Mouse (Mus musculus): Measurements from ENCODE around the gene Clip2. TPM values are rescaled to one million over a fixed set of nuclear protein-coding genes. Genes with fewer than 3 reads are reported as not detected.
"Not testable (repeated sequence)": the region's sequence is repeated elsewhere in the genome, so short reads cannot be mapped to it uniquely, and the experiment has no call there.

The Clip2 gene
- polyA plus RNA-seq, 1 experiment from 2014 or later = 3.8 TPM

GRCm38 (mm10) chr5:134456503-134456962 is 95.7 kb downstream of the Clip2 start, which contains the start of gene Gtf2ird1:
Gene Gtf2ird1, minus strand, starts transcription at chr5:134456716.
- peak; percentile 72 for ATAC-seq
- Histone ChIP-seq H3K4me1 (ENCODE audit: control insufficient read depth, insufficient read depth, low read length) (peaks cover 23% of the 10 kb centered on the region), H3K27me3 (replicated peaks; ENCODE audit: control insufficient read depth, insufficient read depth, low read length) (no peaks in the 10 kb centered on the region)

GRCm38 (mm10) chr5:134455914-134456423 is 96.3 kb downstream of the Clip2 start:
- WGBS = under 1% methylated on average over 16 of the region's 17 CpGs
- peaks cover 23% of the 10 kb centered on the region for H3K4me1 ChIP-seq (ENCODE audit: control insufficient read depth, insufficient read depth, low read length)
- ATAC-seq = peak; percentile 67

More at GRCm38 (mm10) chr5:134456503-134456962, 95.7 kb downstream of the Clip2 start, which contains the start of gene Gtf2ird1:
- Histone ChIP-seq H3K4me3 (ENCODE audit: low read length) (peak within 1 kb of the TSS; percentile 68), H3K4me2 (ENCODE audit: low read depth, low read length) (peak within 1 kb of the TSS; percentile 84), H3K9ac (ENCODE audit: low read depth, low read length) (peak within 1 kb of the TSS; percentile 93), H3K9me3 (ENCODE audit: control insufficient read depth, low read length) (peaks cover 4% of the 10 kb centered on the region; the same call in 1 of the 2 replicates), H3K27ac (ENCODE audit: low read length) (peak within 1 kb of the TSS; percentile 94), H3K36me3 (ENCODE audit: control insufficient read depth, insufficient read depth, low read length) (peaks cover 7% of the 10 kb centered on the region)
- under 1% methylated on average over 44 of the region's 44 CpGs for WGBS

GRCm38 (mm10) chr5:134455186-134455895 is 96.9 kb downstream of the Clip2 start:
- peaks cover 23% of the 10 kb centered on the region for H3K4me1 ChIP-seq (ENCODE audit: control insufficient read depth, insufficient read depth, low read length)
- WGBS = under 1% methylated on average over 21 of the region's 21 CpGs

More at GRCm38 (mm10) chr5:134455914-134456423, 96.3 kb downstream of the Clip2 start:
- no peaks in the 10 kb centered on the region for H3K27me3 ChIP-seq (replicated peaks; ENCODE audit: control insufficient read depth, insufficient read depth, low read length)
- H3K9me3 ChIP-seq (ENCODE audit: control insufficient read depth, low read length) = peaks cover 4% of the 10 kb centered on the region; the same call in 1 of the 2 replicates
- peak overlapping the region; percentile 68 for H3K4me3 ChIP-seq (ENCODE audit: low read length)
- peak overlapping the region; percentile 93 for H3K9ac ChIP-seq (ENCODE audit: low read depth, low read length)
- peak overlapping the region; percentile 94 for H3K27ac ChIP-seq (ENCODE audit: low read length)
- H3K36me3 ChIP-seq (ENCODE audit: control insufficient read depth, insufficient read depth, low read length) = peaks cover 7% of the 10 kb centered on the region
- peak overlapping the region; percentile 84 for H3K4me2 ChIP-seq (ENCODE audit: low read depth, low read length)

GRCm38 (mm10) chr5:134454421-134454820 is 97.8 kb downstream of the Clip2 start:
- Histone ChIP-seq H3K4me1 (ENCODE audit: control insufficient read depth, insufficient read depth, low read length) (peaks cover 23% of the 10 kb centered on the region), H3K36me3 (ENCODE audit: control insufficient read depth, insufficient read depth, low read length) (peaks cover 7% of the 10 kb centered on the region), H3K9me3 (ENCODE audit: control insufficient read depth, low read length) (peaks cover 4% of the 10 kb centered on the region; the same call in 1 of the 2 replicates), H3K27ac (ENCODE audit: low read length) (peak overlapping the region; percentile 94), H3K4me3 (ENCODE audit: low read length) (peak overlapping the region; percentile 68), H3K9ac (ENCODE audit: low read depth, low read length) (peak overlapping the region; percentile 93), H3K27me3 (replicated peaks; ENCODE audit: control insufficient read depth, insufficient read depth, low read length) (no peaks in the 10 kb centered on the region), H3K4me2 (ENCODE audit: low read depth, low read length) (peak overlapping the region; percentile 84)
- ATAC-seq = peak; percentile 30; the same call in 1 of the 2 replicates
- 16% methylated on average over 9 of the region's 9 CpGs for WGBS

More at GRCm38 (mm10) chr5:134455186-134455895, 96.9 kb downstream of the Clip2 start:
- Histone ChIP-seq H3K9me3 (ENCODE audit: control insufficient read depth, low read length) (peaks cover 4% of the 10 kb centered on the region; the same call in 1 of the 2 replicates), H3K36me3 (ENCODE audit: control insufficient read depth, insufficient read depth, low read length) (peaks cover 7% of the 10 kb centered on the region), H3K27ac (ENCODE audit: low read length) (peak overlapping the region; percentile 94), H3K4me2 (ENCODE audit: low read depth, low read length) (peak overlapping the region; percentile 84), H3K9ac (ENCODE audit: low read depth, low read length) (peak overlapping the region; percentile 93), H3K27me3 (replicated peaks; ENCODE audit: control insufficient read depth, insufficient read depth, low read length) (no peaks in the 10 kb centered on the region), H3K4me3 (ENCODE audit: low read length) (peak overlapping the region; percentile 68)
- peak; percentile 48 for ATAC-seq

- no peak for ATAC-seq
- H3K9me3 ChIP-seq (ENCODE audit: control insufficient read depth, low read length) = peaks cover 4% of the 10 kb centered on the region; the same call in 1 of the 2 replicates
These were observed 98.7 kb downstream of the Clip2 start for GRCm38 (mm10) chr5:134453577-134453976.

GRCm38 (mm10) chr5:134446755-134447154 is 105.5 kb downstream of the Clip2 start:
- not testable (repeated sequence) for ATAC-seq; H3K9me3 ChIP-seq (ENCODE audit: control insufficient read depth, low read length); H3K27ac ChIP-seq (ENCODE audit: low read length); H3K9ac ChIP-seq (ENCODE audit: low read depth, low read length); H3K4me2 ChIP-seq (ENCODE audit: low read depth, low read length); H3K27me3 ChIP-seq (replicated peaks; ENCODE audit: control insufficient read depth, insufficient read depth, low read length); H3K4me3 ChIP-seq (ENCODE audit: low read length); H3K36me3 ChIP-seq (ENCODE audit: control insufficient read depth, insufficient read depth, low read length)
- peaks cover 24% of the 10 kb centered on the region for H3K4me1 ChIP-seq (ENCODE audit: control insufficient read depth, insufficient read depth, low read length)
- WGBS = 85% methylated on average over 4 of the region's 4 CpGs

More at GRCm38 (mm10) chr5:134453577-134453976, 98.7 kb downstream of the Clip2 start:
- peaks cover 7% of the 10 kb centered on the region for H3K36me3 ChIP-seq (ENCODE audit: control insufficient read depth, insufficient read depth, low read length)
- no peak overlapping the region for H3K9ac ChIP-seq (ENCODE audit: low read depth, low read length)
- H3K4me3 ChIP-seq (ENCODE audit: low read length) = no peak overlapping the region
- no peaks in the 10 kb centered on the region for H3K27me3 ChIP-seq (replicated peaks; ENCODE audit: control insufficient read depth, insufficient read depth, low read length)
- H3K4me2 ChIP-seq (ENCODE audit: low read depth, low read length) = peak overlapping the region; percentile 84; the same call in 1 of the 2 replicates
- H3K27ac ChIP-seq (ENCODE audit: low read length) = peak overlapping the region; percentile 27; the same call in 1 of the 2 replicates
- peaks cover 23% of the 10 kb centered on the region for H3K4me1 ChIP-seq (ENCODE audit: control insufficient read depth, insufficient read depth, low read length)
- WGBS = 22% methylated on average over 1 of the region's 1 CpGs

GRCm38 (mm10) chr5:134445895-134446294 is 106.3 kb downstream of the Clip2 start:
- Histone ChIP-seq H3K4me1 (ENCODE audit: control insufficient read depth, insufficient read depth, low read length) (peaks cover 29% of the 10 kb centered on the region), H3K4me3 (ENCODE audit: low read length) (no peak overlapping the region), H3K9ac (ENCODE audit: low read depth, low read length) (no peak overlapping the region), H3K36me3 (ENCODE audit: control insufficient read depth, insufficient read depth, low read length) (peaks cover 4% of the 10 kb centered on the region; the same call in 1 of the 2 replicates), H3K27me3 (replicated peaks; ENCODE audit: control insufficient read depth, insufficient read depth, low read length) (no peaks in the 10 kb centered on the region), H3K9me3 (ENCODE audit: control insufficient read depth, low read length) (peaks cover 4% of the 10 kb centered on the region; the same call in 1 of the 2 replicates), H3K27ac (ENCODE audit: low read length) (peak overlapping the region; percentile 76; the same call in 1 of the 2 replicates), H3K4me2 (ENCODE audit: low read depth, low read length) (peak overlapping the region; percentile 35)
- 0 out of 2 replicates have a peak, but pooled peaks have one; percentile 45 for ATAC-seq
- 22% methylated on average over 10 of the region's 10 CpGs for WGBS

- whole genome bisulfite sequencing = 34% methylated on average over 10 of the region's 10 CpGs
- Histone ChIP-seq H3K9ac (ENCODE audit: low read depth, low read length) (0 out of 2 replicates have a peak overlapping the region, but pooled peaks have one; percentile 24), H3K4me3 (ENCODE audit: low read length) (no peak overlapping the region), H3K27me3 (replicated peaks; ENCODE audit: control insufficient read depth, insufficient read depth, low read length) (no peaks in the 10 kb centered on the region), H3K27ac (ENCODE audit: low read length) (peak overlapping the region; percentile 76), H3K4me1 (ENCODE audit: control insufficient read depth, insufficient read depth, low read length) (peaks cover 34% of the 10 kb centered on the region), H3K36me3 (ENCODE audit: control insufficient read depth, insufficient read depth, low read length) (peaks cover 4% of the 10 kb centered on the region; the same call in 1 of the 2 replicates), H3K4me2 (ENCODE audit: low read depth, low read length) (peak overlapping the region; percentile 35; the same call in 1 of the 2 replicates), H3K9me3 (ENCODE audit: control insufficient read depth, low read length) (peaks cover 4% of the 10 kb centered on the region; the same call in 1 of the 2 replicates)
- ATAC-seq = peak; percentile 8; the same call in 1 of the 2 replicates
These were observed 106.9 kb downstream of the Clip2 start for GRCm38 (mm10) chr5:134445208-134445831.

Data from intestine, embryonic 16.5 days (tissue).